Mouse (Mus musculus) G1E (cell line): ENCODE data around the gene Ppp3ca. TPM values are rescaled to one million over a fixed set of nuclear protein-coding genes. Genes with fewer than 3 reads are reported as not detected.

Experiments used
- ATAC-seq: 2 replicates; pipeline ENCODE4 v1.8.0; 2016; ENCODE audit warnings: mild to moderate bottlenecking; ENCODE audit not compliant: insufficient number of reproducible peaks, poor library complexity, low FRiP score, severe bottlenecking; ENCODE audit errors: extremely low read depth
- DNase-seq: peaks from one replicate; pipeline ENCODE4 v3.0.0; 2012; ENCODE audit warnings: low spot score
- H3K27me3 ChIP-seq: 2 replicates; pipeline ENCODE4 v1.6.1; 2012; ENCODE audit warnings: mild to moderate bottlenecking, low read length, inconsistent platforms; ENCODE audit not compliant: insufficient read depth
- H3K36me3 ChIP-seq: replicated peaks from 2 replicates; pipeline ENCODE3; 2012; ENCODE audit warnings: mild to moderate bottlenecking, inconsistent platforms
- H3K4me1 ChIP-seq: 2 replicates; pipeline ENCODE4 v1.6.1; 2012; ENCODE audit warnings: low read depth, low read length, inconsistent platforms, mixed read lengths; ENCODE audit not compliant: insufficient read depth
- H3K4me3 ChIP-seq: 2 replicates; pipeline ENCODE4 v1.5.1; 2012; ENCODE audit warnings: low read depth, mild to moderate bottlenecking, inconsistent platforms, low read length, moderate library complexity, mixed read lengths
- H3K9me3 ChIP-seq: replicated peaks from 2 replicates; pipeline ENCODE4 v1.6.1; 2012; ENCODE audit warnings: inconsistent platforms
- CTCF ChIP-seq: IDR thresholded peaks from 2 replicates; pipeline ENCODE4 v1.5.1; 2012; ENCODE audit warnings: low read depth, low read length, inconsistent platforms, mixed read lengths
- GATA1 ChIP-seq: IDR thresholded peaks from 2 replicates; pipeline ENCODE4 v1.6.1; 2012; ENCODE audit warnings: borderline replicate concordance, low read length, inconsistent platforms, mixed read lengths
- GATA2 ChIP-seq: IDR thresholded peaks from 2 replicates; pipeline ENCODE4 v1.6.1; 2012; ENCODE audit warnings: low read depth, low read length, inconsistent platforms, borderline replicate concordance
- POLR2AphosphoS5 ChIP-seq: IDR thresholded peaks from 2 replicates; pipeline ENCODE4 v1.6.1; 2012; ENCODE audit warnings: low read depth, low read length, inconsistent platforms; ENCODE audit not compliant: insufficient replicate concordance
- TAL1 ChIP-seq: conservative IDR thresholded peaks from 2 replicates; pipeline ENCODE4 v1.6.1; 2012; ENCODE audit warnings: low read depth, low read length, inconsistent platforms, mixed read lengths
- polyA plus RNA-seq: library from polyadenylated mRNA; stranded (reverse); fragments of >175 nt; gene quantifications from 2 replicates; pipeline ENCODE4 v1.2.3, GENCODE M21; 2012
- total RNA-seq, 2 experiments: library from RNA; stranded (forward) in 1 of 2; stranded (reverse) in 1 of 2; fragments of 200-1000 nt in 1 of 2; fragments of >200 nt in 1 of 2; fragmentation: Nextera tagmentation in 1 of 2; gene quantifications; 2 replicates each; pipeline ENCODE4 v1.2.3; 2014 to 2017

Gene Ppp3ca
- total and polyA plus RNA-seq, 3 experiments = 49.6 to 74.2 (median 52.8) TPM

DNA sequence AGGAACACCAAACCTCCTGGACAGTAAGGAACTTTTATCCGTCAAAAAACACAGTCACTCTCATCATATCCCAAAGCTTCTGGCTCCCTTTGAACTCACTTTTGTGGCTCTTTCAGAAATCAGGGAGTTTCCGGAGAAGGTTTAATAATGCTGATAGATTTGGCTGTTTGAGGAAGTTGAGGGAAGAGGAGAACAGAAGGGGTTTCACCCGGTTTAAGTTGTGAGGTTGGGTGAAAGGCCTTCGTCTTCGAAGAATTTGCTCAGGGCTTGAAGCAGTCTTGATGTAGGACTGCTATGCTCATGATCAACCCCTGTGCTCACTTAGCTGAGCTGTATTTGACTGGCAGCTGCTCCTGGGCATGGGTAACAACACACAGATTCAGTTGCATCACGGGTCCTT is 86.2 kb downstream of the Ppp3ca start:
- H3K4me1 ChIP-seq = peaks cover 41% of the 10 kb centered on the region
- H3K4me3 ChIP-seq = no peak overlapping the region
- no peak for DNase-seq

DNA sequence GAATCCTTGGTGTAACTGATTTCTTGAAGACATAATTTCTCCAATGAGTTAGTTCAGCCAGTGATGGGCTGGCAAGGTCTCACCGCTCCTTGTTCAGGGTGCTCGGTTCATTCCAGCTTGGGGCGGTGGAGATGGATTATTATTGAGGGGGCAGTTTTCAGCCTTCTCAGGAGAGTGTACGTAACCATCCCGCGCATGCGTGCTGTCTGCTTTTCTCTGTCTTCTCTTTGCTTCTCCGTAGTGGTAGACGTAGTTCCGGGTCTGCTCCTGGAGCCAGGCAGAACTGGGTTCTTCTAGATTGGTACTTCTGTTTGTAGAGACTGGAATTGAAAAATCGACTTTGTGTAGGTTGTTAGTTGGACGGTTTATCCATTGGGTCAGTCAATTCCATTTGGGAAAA is 89.5 kb downstream of the Ppp3ca start:
- Histone ChIP-seq H3K9me3 (no peaks in the 10 kb centered on the region), H3K27me3 (no peaks in the 10 kb centered on the region), H3K4me1 (peaks cover 59% of the 10 kb centered on the region), H3K4me3 (no peak overlapping the region), H3K36me3 (peaks cover 5% of the 10 kb centered on the region)
- ATAC-seq (no peak), DNase-seq (no peak)
- TF ChIP-seq GATA2 (no peak), CTCF (no peak)

More for the DNA sequence above, 86.2 kb downstream of the Ppp3ca start:
- no peak for ATAC-seq
- peaks cover 2% of the 10 kb centered on the region for H3K36me3 ChIP-seq
- TF ChIP-seq CTCF = no peak
- no peak for TF ChIP-seq GATA1
- H3K27me3 ChIP-seq = no peaks in the 10 kb centered on the region
- no peaks in the 10 kb centered on the region for H3K9me3 ChIP-seq

DNA sequence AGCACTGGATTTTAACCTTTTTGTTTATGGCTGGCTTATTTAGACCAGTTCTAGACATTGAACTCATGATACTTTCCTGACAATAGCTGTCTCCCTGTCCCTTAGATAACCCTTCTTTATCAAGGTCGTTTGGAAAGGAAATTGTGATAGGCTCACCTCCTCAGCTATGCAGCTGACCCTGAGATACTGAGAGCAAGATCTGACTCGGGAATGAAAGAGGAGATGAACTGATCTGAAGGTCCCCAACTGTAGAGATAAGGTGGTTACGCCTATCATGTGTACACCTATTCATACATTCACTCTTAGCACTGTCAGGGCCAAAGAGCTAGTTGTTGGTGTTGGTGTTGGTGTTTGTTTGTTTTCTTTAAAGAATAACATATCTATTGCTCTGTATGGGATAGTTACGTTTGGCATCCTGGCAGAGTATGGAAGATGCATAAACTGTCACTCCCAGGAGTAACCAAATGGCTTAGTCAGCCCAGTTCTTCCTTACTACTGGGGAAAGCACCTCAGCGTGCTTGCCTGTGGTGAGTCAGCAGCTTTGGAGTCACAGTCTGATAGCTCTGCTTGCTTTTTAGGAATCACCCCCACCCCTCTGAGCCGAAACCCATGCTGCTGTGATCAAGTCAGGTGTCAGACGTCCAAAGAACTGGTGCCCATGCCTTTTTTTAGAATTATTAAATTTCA is 91.5 kb downstream of the Ppp3ca start:
- Histone ChIP-seq H3K9me3 (no peaks in the 10 kb centered on the region), H3K36me3 (peaks cover 3% of the 10 kb centered on the region), H3K4me1 (peaks cover 49% of the 10 kb centered on the region), H3K4me3 (peak overlapping the region; percentile 34; the same call in 1 of the 2 replicates), H3K27me3 (no peaks in the 10 kb centered on the region)
- TF ChIP-seq CTCF (no peak), POLR2AphosphoS5 (no peak), GATA2 (no peak), TAL1 (no peak), GATA1 (no peak)
- ATAC-seq = peak; percentile 76
- DNase-seq = peak; percentile 38

DNA sequence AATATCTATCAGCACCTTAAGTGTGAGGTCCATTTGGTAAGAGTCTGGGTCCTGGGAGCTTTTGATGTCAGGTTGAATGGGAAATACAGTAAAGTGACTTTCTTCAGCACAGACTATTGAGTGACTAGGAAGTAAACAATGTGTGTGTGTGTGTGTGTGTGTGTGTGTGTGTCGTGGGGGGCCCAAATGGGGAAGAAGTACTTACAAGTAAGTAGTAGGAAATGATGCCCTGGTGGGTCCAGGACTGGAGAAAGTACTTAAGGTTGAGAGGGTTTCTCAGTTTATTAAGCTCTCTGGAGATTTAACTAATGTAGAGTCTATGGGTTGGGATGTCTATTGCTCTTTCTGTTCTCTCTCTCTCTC is 92.0 kb downstream of the Ppp3ca start:
- no peak for DNase-seq
- Histone ChIP-seq H3K9me3 (no peaks in the 10 kb centered on the region), H3K36me3 (peaks cover 3% of the 10 kb centered on the region), H3K4me3 (no peak overlapping the region; the same call in 1 of the 2 replicates), H3K27me3 (no peaks in the 10 kb centered on the region), H3K4me1 (peaks cover 52% of the 10 kb centered on the region)
- ATAC-seq = no peak
- no peak for TF ChIP-seq CTCF
- TF ChIP-seq TAL1 = no peak
- TF ChIP-seq GATA2 = no peak
- no peak for TF ChIP-seq GATA1
- TF ChIP-seq POLR2AphosphoS5 = no peak

DNA sequence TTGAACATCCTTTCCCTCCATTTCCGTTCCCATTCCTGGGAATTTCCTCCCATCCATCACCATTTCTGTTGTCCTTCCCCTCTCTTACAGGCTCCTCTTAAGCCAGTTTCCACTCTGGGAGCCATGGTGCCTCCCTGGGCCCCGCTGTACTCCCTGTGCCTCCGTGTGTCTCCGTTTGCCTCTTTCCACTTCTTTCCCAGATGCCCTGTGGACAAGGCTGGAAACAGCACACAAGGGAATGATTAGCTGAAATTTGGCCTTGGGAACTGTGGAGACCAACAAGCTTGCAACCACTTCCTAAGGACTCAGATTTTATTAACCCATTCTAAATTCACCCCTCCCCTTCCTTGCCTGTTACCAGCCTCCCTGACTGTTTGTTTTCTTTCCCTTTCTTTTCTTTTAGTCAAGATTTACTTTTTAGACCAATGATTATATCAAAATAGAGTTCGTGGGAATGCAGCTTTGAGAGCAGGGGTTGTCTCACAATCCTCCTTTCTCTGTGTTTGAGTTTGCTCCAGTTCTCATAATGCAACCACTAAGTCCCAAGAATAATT is 93.9 kb downstream of the Ppp3ca start:
- Histone ChIP-seq H3K36me3 (peaks cover 3% of the 10 kb centered on the region), H3K4me3 (no peak overlapping the region), H3K9me3 (no peaks in the 10 kb centered on the region), H3K4me1 (peaks cover 54% of the 10 kb centered on the region), H3K27me3 (no peaks in the 10 kb centered on the region)
- ATAC-seq (no peak), DNase-seq (no peak)
- TF ChIP-seq TAL1 = no peak
- no peak for TF ChIP-seq GATA2
- TF ChIP-seq CTCF = no peak
- TF ChIP-seq GATA1 = no peak
- no peak for TF ChIP-seq POLR2AphosphoS5

DNA sequence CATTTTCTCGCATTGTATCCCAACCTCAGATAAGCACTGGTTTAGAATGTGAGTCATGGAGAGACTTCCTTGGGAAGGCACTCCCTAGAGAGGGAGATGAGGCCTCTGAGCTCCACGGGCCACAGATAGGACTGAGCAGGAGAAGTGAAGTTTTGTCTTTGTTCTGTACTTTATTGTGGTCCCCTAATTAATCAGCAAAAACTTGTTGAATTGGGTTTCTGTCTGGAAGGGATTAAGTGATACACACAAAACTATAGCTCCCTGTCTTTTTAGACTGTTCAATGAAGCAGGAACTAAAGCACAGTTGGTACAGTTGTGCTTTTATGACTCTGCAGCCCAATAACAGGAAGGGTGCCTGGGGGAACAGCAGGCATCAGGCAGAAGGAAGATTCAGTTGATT is 95.6 kb downstream of the Ppp3ca start:
- TF ChIP-seq TAL1 (no peak), POLR2AphosphoS5 (no peak), GATA1 (no peak), CTCF (no peak), GATA2 (no peak)
- H3K4me1 ChIP-seq = peaks cover 55% of the 10 kb centered on the region
- H3K4me3 ChIP-seq = no peak overlapping the region
- ATAC-seq = no peak
- DNase-seq = no peak
- no peaks in the 10 kb centered on the region for H3K27me3 ChIP-seq
- no peaks in the 10 kb centered on the region for H3K9me3 ChIP-seq
- peaks cover 3% of the 10 kb centered on the region for H3K36me3 ChIP-seq
